Mouse (Mus musculus) stomach, embryonic 16.5 days (tissue): ENCODE data around the gene Mcmbp. TPM values are rescaled to one million over a fixed set of nuclear protein-coding genes. Genes with fewer than 3 reads are reported as not detected.

Experiments
- ATAC-seq: fragments of 200-750 bp; cut with Nextera tagmentation; 2 replicates; pipeline ENCODE4 v1.8.0; 2017; ENCODE audit warnings: moderate number of reproducible peaks, moderate TSS enrichment; ENCODE audit not compliant: insufficient read depth, low FRiP score
- H3K27ac ChIP-seq: fragments of 300-500 bp; sonication (generic); 2 replicates; pipeline ENCODE4 v1.5.1; 2014; ENCODE audit warnings: low read length
- H3K27me3 ChIP-seq: fragments of 300-500 bp; sonication (generic); 2 replicates; pipeline ENCODE4 v1.6.1; 2014; ENCODE audit warnings: low read length, control low read depth, mixed read lengths; ENCODE audit not compliant: control insufficient read depth, insufficient read depth
- H3K36me3 ChIP-seq: fragments of 300-500 bp; sonication (generic); 2 replicates; pipeline ENCODE4 v1.6.1; 2014; ENCODE audit warnings: low read length; ENCODE audit not compliant: control insufficient read depth, insufficient read depth
- H3K4me1 ChIP-seq: fragments of 300-500 bp; sonication (generic); 2 replicates; pipeline ENCODE4 v1.6.1; 2014; ENCODE audit warnings: low read length, control low read depth, mixed read lengths; ENCODE audit not compliant: control insufficient read depth, insufficient read depth
- H3K4me2 ChIP-seq: fragments of 300-500 bp; sonication (generic); 2 replicates; pipeline ENCODE4 v1.6.1; 2014; ENCODE audit warnings: low read depth, low read length, mixed read lengths
- H3K4me3 ChIP-seq: fragments of 300-500 bp; sonication (generic); replicated peaks from 2 replicates; pipeline ENCODE4 v1.5.1; 2014; ENCODE audit warnings: mild to moderate bottlenecking, low read length
- H3K9ac ChIP-seq: fragments of 300-500 bp; sonication (generic); 2 replicates; pipeline ENCODE4 v1.6.1; 2014; ENCODE audit warnings: low read length
- H3K9me3 ChIP-seq: fragments of 300-500 bp; sonication (generic); replicated peaks from 2 replicates; pipeline ENCODE4 v1.6.1; 2016; ENCODE audit warnings: low read length, control low read depth; ENCODE audit not compliant: control insufficient read depth
- WGBS: fragments of 180-500 bp; shearing (Covaris S2); extraction: QIAGEN DNeasy Blood & Tissue Kit; methylation state at CpG from one replicate; pipeline ENCODE4 v1.1.7; 2014; 5-methylcytosine and 5-hydroxymethylcytosine counted together
- polyA plus RNA-seq: library from polyadenylated mRNA; unstranded; fragments of >200 nt; fragmentation: Nextera tagmentation; extraction: Ambion mirVana; gene quantifications from 2 replicates; pipeline ENCODE4 v1.2.1, GENCODE M21; 2015

Gene Mcmbp
- polyA plus RNA-seq, 1 experiment from 2014 or later: 46.3 TPM

DNA sequence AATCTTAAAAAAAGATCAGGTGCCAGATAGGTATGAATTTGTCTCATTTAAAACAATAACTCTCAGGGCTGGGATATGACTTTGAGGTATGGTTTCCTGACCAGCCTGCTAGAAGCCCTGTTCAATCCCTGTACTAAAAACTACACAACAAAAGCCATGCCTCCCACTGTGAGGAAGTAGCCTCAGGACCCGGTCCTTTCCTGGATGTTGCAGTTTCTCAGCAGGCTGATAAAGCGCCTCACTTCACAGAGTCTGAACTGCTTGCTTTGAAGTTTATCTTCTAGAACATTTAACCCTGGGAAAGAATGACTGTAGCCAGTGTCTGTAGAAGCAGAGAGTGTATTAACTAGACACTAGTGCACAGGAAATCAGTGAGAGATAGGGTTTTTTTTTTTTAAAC is 71.5 kb downstream of the Mcmbp start:
- Histone ChIP-seq H3K9ac (no peak overlapping the region), H3K4me1 (peaks cover 9% of the 10 kb centered on the region), H3K4me2 (no peak overlapping the region), H3K27ac (no peak overlapping the region), H3K27me3 (no peaks in the 10 kb centered on the region), H3K9me3 (no peaks in the 10 kb centered on the region), H3K4me3 (no peak overlapping the region), H3K36me3 (peaks cover 7% of the 10 kb centered on the region; the same call in 1 of the 2 replicates)
- 60% methylated on average over 2 of the region's 2 CpGs for WGBS
- no peak for ATAC-seq

GRCm38 (mm10) chr7:128667788-128668187 is 72.5 kb downstream of the Mcmbp start:
- Histone ChIP-seq H3K4me1 (peaks cover 6% of the 10 kb centered on the region), H3K9ac (no peak overlapping the region), H3K36me3 (peaks cover 7% of the 10 kb centered on the region; the same call in 1 of the 2 replicates), H3K27me3 (no peaks in the 10 kb centered on the region), H3K27ac (no peak overlapping the region), H3K4me3 (no peak overlapping the region), H3K9me3 (no peaks in the 10 kb centered on the region), H3K4me2 (no peak overlapping the region)
- ATAC-seq: no peak
- WGBS: 70% methylated on average over 5 of the region's 5 CpGs

DNA sequence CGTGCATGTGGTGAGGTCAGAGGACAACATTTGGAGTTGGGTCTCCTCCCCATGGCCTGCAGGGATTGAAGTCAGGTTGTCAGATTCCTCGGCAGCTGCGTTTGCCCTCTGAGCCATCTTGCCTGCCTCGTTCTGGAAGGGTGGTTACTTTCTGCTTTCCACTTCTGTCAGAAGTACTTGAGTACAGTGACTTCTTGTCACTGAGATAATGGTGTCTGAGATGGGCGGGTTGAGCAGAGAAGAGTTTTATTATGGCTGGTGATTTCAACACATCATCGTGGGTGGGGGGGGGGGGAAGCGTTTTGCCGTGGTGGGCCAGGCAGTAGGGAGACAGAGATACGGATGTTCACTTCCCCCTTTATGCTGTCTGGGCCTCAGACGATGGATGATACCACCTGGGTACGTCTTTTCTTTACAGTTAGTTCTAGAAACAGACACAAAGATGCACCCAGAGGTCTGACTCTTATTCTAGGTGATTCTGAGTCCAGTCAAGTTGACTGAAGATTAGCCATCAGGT is 75.4 kb downstream of the Mcmbp start:
- H3K4me3 ChIP-seq: no peak overlapping the region
- 80% methylated on average over 11 of the region's 11 CpGs for WGBS
- H3K27ac ChIP-seq: no peak overlapping the region
- H3K36me3 ChIP-seq: peaks cover 9% of the 10 kb centered on the region; the same call in 1 of the 2 replicates
- H3K27me3 ChIP-seq: no peaks in the 10 kb centered on the region
- no peaks in the 10 kb centered on the region for H3K9me3 ChIP-seq
- no peak for ATAC-seq
- no peaks in the 10 kb centered on the region for H3K4me1 ChIP-seq
- no peak overlapping the region for H3K9ac ChIP-seq
- H3K4me2 ChIP-seq: no peak overlapping the region

- Histone ChIP-seq H3K9me3 (no peaks in the 10 kb centered on the region), H3K4me2 (no peak overlapping the region), H3K4me1 (no peaks in the 10 kb centered on the region), H3K27ac (no peak overlapping the region), H3K9ac (no peak overlapping the region), H3K27me3 (no peaks in the 10 kb centered on the region), H3K36me3 (peaks cover 9% of the 10 kb centered on the region; the same call in 1 of the 2 replicates), H3K4me3 (no peak overlapping the region)
- no peak for ATAC-seq
- 87% methylated on average over 8 of the region's 8 CpGs for WGBS
Observed at GRCm38 (mm10) chr7:128663906-128664305, 76.4 kb downstream of the Mcmbp start.

DNA sequence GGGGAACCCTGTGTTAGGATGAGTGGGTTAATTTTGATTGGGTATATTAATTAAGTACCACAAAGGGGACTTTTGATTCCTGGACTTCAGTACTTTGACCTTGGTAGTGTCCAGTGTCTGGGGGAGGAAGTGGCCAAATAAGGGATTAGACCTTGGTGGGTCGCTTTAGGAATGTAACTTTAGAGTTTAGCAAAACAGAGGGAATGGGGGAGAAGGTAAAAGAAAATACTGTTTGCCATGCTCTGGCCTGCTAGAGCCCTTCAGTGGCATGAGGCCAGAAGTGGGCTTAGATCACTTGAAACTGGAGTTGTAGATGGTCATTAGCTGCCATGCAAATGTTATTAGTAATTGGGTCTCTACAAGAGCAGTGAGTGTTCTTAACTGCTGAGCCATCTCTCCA is 83.3 kb downstream of the Mcmbp start:
- Histone ChIP-seq H3K9ac (no peak overlapping the region), H3K27ac (no peak overlapping the region), H3K4me3 (no peak overlapping the region), H3K4me1 (no peaks in the 10 kb centered on the region), H3K9me3 (no peaks in the 10 kb centered on the region), H3K4me2 (no peak overlapping the region), H3K36me3 (no peaks in the 10 kb centered on the region), H3K27me3 (no peaks in the 10 kb centered on the region)
- WGBS: 87% methylated on average over 1 of the region's 1 CpGs
- ATAC-seq: no peak

Other genes with a start within 250 kb of the Mcmbp start
- gene Bag3, start 216.9 kb downstream of the Mcmbp start, polyA plus RNA-seq: 17.4 and 20.8 TPM in 2 replicates
- 18.5 and 20.2 TPM in 2 replicates for gene Inpp5f, start 129.2 kb downstream of the Mcmbp start, polyA plus RNA-seq
- 34.5 and 34.8 TPM in 2 replicates for gene Sec23ip, start 4.4 kb upstream of the Mcmbp start, polyA plus RNA-seq